Mouse (Mus musculus) thymus, postnatal 25 days (tissue): ENCODE results near the gene Guk1.

Source experiments
- DNase-seq: peaks from one replicate; pipeline ENCODE4 v3.0.0; 2022

Guk1 gene

GRCm38 (mm10) chr11:59162443-59163254, 29.4 kb downstream of the Guk1 start:
- no peak for DNase-seq

- DNase-seq, result no peak
Observed at GRCm38 (mm10) chr11:59161398-59161797, 30.6 kb downstream of the Guk1 start.

- no peak for DNase-seq
Observed at GRCm38 (mm10) chr11:59159558-59159957, 32.5 kb downstream of the Guk1 start.

GRCm38 (mm10) chr11:59159099-59159498, 32.9 kb downstream of the Guk1 start:
- DNase-seq, result no peak

- DNase-seq, result no peak
Observed at GRCm38 (mm10) chr11:59155900-59156299, 36.1 kb downstream of the Guk1 start.

GRCm38 (mm10) chr11:59154220-59154619, 37.8 kb downstream of the Guk1 start:
- no peak for DNase-seq

GRCm38 (mm10) chr11:59151729-59152128, 40.3 kb downstream of the Guk1 start:
- DNase-seq, result no peak

- DNase-seq, result no peak
Observed at GRCm38 (mm10) chr11:59149302-59149701, 42.7 kb downstream of the Guk1 start.

- no peak for DNase-seq
Observed at GRCm38 (mm10) chr11:59142962-59143361, 49.0 kb downstream of the Guk1 start.

- DNase-seq, result no peak
Observed at GRCm38 (mm10) chr11:59141772-59142370, 50.1 kb downstream of the Guk1 start.

- DNase-seq, result no peak
Observed at GRCm38 (mm10) chr11:59138537-59139486, 53.2 kb downstream of the Guk1 start.

- no peak for DNase-seq
Observed at GRCm38 (mm10) chr11:59136994-59137706, 54.9 kb downstream of the Guk1 start.

- no peak for DNase-seq
Observed at GRCm38 (mm10) chr11:59135904-59136452, 56.0 kb downstream of the Guk1 start, which contains the start of gene Obscn. Obscn (minus strand) TSS chr11:59136402.

- DNase-seq, result no peak
Observed at GRCm38 (mm10) chr11:59135051-59135820, 56.8 kb downstream of the Guk1 start.

GRCm38 (mm10) chr11:59134373-59134997, 57.5 kb downstream of the Guk1 start:
- no peak for DNase-seq
